Mouse (Mus musculus) hindbrain, embryonic 11.5 days (tissue): ENCODE results near the gene BC017158. TPM values are rescaled to one million over a fixed set of nuclear protein-coding genes. Genes with fewer than 3 reads are reported as not detected.
A peak's percentile ranks its signal among the peaks of the same experiment; 100 is the strongest.

Experiments
- ATAC-seq: fragments of 200-750 bp; cut with Nextera tagmentation; 2 replicates; pipeline ENCODE4 v1.8.0; 2017; ENCODE audit warnings: mild to moderate bottlenecking, moderate TSS enrichment, moderate library complexity; ENCODE audit not compliant: low FRiP score
- DNase-seq: peaks from one replicate; pipeline ENCODE4 v3.0.0-alpha.2; 2015; ENCODE audit warnings: low spot score
- H3K27ac ChIP-seq: fragments of 300-500 bp; sonication (generic); 2 replicates; pipeline ENCODE4 v1.5.1; 2014; ENCODE audit warnings: mild to moderate bottlenecking, low read depth, low read length
- H3K27me3 ChIP-seq: fragments of 300-500 bp; sonication (generic); 2 replicates; pipeline ENCODE4 v1.6.1; 2014; ENCODE audit warnings: mild to moderate bottlenecking, low read length, moderate library complexity, mixed read lengths; ENCODE audit not compliant: control insufficient read depth, insufficient read depth
- H3K36me3 ChIP-seq: fragments of 300-500 bp; sonication (generic); 2 replicates; pipeline ENCODE4 v1.6.1; 2014; ENCODE audit warnings: mild to moderate bottlenecking, low read length, moderate library complexity, mixed read lengths; ENCODE audit not compliant: control insufficient read depth, insufficient read depth
- H3K4me1 ChIP-seq: fragments of 300-500 bp; sonication (generic); replicated peaks from 2 replicates; pipeline ENCODE4 v1.6.1; 2014; ENCODE audit warnings: low read length, mixed read lengths; ENCODE audit not compliant: control insufficient read depth, insufficient read depth
- H3K4me2 ChIP-seq: fragments of 300-500 bp; sonication (generic); replicated peaks from 2 replicates; pipeline ENCODE4 v1.6.1; 2014; ENCODE audit warnings: mild to moderate bottlenecking, low read depth, low read length
- H3K4me3 ChIP-seq: fragments of 300-500 bp; sonication (generic); 2 replicates; pipeline ENCODE4 v1.5.1; 2014; ENCODE audit warnings: low read depth, low read length
- H3K9ac ChIP-seq: fragments of 300-500 bp; sonication (generic); 2 replicates; pipeline ENCODE4 v1.6.1; 2014; ENCODE audit warnings: low read depth, low read length
- H3K9me3 ChIP-seq: fragments of 300-500 bp; sonication (generic); 2 replicates; pipeline ENCODE4 v1.6.1; 2016; ENCODE audit warnings: low read length; ENCODE audit not compliant: control insufficient read depth
- WGBS: fragments of 180-500 bp; shearing (Covaris S2); extraction: QIAGEN DNeasy Blood & Tissue Kit; methylation state at CpG from one replicate; pipeline ENCODE4 v1.1.7; 2014; 5-methylcytosine and 5-hydroxymethylcytosine counted together
- polyA plus RNA-seq: library from polyadenylated mRNA; unstranded; fragments of >200 nt; fragmentation: Nextera tagmentation; extraction: Ambion mirVana; gene quantifications from 2 replicates; pipeline ENCODE4 v1.2.1, GENCODE M21; 2014

The BC017158 gene
- polyA plus RNA-seq, 1 experiment from 2014 or later: 22.0 TPM

DNA sequence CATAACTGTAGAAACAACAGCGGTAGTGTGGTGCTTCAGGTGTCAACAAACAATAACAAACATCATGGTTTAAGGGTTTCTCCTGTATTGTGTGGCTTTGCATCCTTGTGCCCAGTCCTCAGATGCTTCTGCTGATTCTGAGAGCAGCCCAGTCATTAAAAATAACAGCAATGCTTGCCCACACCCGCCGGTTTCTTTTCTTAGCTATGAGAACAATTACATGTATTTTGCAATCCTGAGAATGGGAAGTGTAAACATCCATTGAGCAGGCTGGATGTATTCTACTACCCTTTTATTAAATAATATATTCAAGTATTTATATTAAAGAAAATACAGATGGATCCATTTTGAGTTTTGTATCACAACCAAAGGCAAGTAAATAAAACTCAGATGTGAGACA, 4.2 kb upstream of the BC017158 start:
- no peaks in the 10 kb centered on the region for H3K27me3 ChIP-seq
- no peaks in the 10 kb centered on the region for H3K36me3 ChIP-seq
- H3K4me1 ChIP-seq: no peaks in the 10 kb centered on the region; the same call in 1 of the 2 replicates
- 87% methylated on average over 3 of the region's 3 CpGs for WGBS
- H3K27ac ChIP-seq: no peak overlapping the region
- H3K4me2 ChIP-seq: no peak overlapping the region
- no peak overlapping the region for H3K4me3 ChIP-seq
- ATAC-seq: no peak
- no peak overlapping the region for H3K9ac ChIP-seq
- DNase-seq: no peak
- no peaks in the 10 kb centered on the region for H3K9me3 ChIP-seq

DNA sequence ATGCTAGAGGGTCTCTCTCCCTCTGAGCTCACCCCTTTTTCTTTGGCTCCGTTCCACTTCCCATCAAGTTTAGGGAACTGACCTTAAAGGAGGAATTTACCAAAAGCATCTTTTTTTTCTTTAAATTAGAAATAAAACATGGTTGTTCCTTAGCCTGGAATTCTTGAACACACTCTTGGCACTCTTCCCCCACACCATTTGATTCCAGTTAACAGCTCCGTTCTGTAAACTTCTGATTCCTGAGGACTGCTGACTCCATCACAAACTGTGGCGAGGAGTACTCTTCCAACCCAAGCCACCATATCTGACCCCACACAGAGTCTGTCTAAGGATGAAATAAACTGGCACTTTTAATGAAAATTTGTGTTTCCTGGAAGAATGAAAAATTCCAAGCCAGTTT, 3.0 kb upstream of the BC017158 start:
- Histone ChIP-seq H3K27ac (no peak overlapping the region), H3K4me1 (no peaks in the 10 kb centered on the region; the same call in 1 of the 2 replicates), H3K4me3 (no peak overlapping the region), H3K36me3 (no peaks in the 10 kb centered on the region), H3K4me2 (no peak overlapping the region), H3K27me3 (no peaks in the 10 kb centered on the region), H3K9ac (no peak overlapping the region), H3K9me3 (no peaks in the 10 kb centered on the region)
- no peak for DNase-seq
- no peak for ATAC-seq
- 85% methylated on average over 3 of the region's 3 CpGs for WGBS

DNA sequence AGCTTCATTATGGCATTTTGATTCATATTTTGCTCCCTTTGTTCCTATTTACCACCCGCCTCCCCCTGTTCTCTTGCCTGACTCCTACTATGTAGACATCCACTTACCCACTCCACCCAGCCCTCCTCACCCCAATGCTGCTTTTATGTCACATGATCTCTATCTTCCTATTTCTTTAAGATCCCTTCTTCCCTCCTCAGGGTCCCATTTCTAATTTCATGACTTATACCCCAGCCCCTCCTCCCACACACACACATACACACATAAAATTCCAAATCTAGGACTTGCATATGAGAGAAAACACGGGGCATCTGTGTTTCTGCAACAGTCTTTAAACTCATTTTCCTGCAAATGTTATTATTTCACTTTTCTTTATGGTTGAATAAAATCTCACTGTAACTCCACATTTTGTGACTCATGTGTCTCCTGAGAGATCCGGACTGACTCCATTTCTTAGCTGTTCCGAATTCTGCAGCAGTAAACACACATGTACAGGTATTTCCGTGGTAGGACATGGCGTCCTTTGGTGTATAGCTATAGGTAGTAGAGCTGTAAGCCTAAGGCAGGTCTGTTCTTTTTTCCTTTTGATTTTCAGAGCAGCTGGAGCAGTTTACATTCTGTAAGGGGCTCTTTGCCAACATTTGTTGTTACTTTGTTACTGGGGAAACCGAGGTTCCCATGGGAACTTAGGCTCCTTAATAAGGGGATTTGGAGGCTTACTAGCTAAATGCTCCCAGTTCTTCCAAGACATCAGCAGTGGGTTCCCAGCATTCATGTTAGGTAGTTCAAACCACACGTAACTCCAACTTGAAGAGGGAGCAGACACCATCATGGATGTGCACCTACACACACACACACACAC, 742 bp upstream of the BC017158 start:
- H3K4me1 ChIP-seq: no peaks in the 10 kb centered on the region; the same call in 1 of the 2 replicates
- ATAC-seq: no peak
- peak overlapping the region; percentile 55 for H3K4me2 ChIP-seq
- H3K4me3 ChIP-seq: peak overlapping the region; percentile 83; the same call in 1 of the 2 replicates
- no peak overlapping the region; the same call in 1 of the 2 replicates for H3K9ac ChIP-seq
- no peaks in the 10 kb centered on the region for H3K9me3 ChIP-seq
- no peaks in the 10 kb centered on the region for H3K36me3 ChIP-seq
- WGBS: 88% methylated on average over 8 of the region's 8 CpGs
- no peak for DNase-seq
- no peak overlapping the region for H3K27ac ChIP-seq
- H3K27me3 ChIP-seq: no peaks in the 10 kb centered on the region

DNA sequence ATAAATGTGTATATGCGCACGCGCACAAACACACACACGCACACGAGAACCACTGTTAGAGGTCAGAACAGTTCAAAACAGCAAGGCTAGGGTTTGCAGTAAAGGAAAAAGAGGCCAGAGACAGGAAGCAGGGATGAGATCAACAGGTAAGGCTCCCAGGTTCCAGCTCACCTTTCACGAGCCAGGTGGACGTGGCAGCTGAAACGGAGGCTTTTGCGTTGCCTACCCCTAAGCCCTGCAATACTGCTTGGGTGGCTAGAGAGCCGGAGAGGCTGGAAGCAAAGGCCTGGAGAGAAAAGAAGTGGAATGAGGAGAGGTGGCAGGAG, 716 bp downstream of the BC017158 start:
- no peaks in the 10 kb centered on the region; the same call in 1 of the 2 replicates for H3K4me1 ChIP-seq
- H3K9me3 ChIP-seq: no peaks in the 10 kb centered on the region
- ATAC-seq (no peak), DNase-seq (peak; percentile 34)
- H3K4me3 ChIP-seq: peak overlapping the region; percentile 83
- H3K36me3 ChIP-seq: no peaks in the 10 kb centered on the region
- H3K9ac ChIP-seq: peak overlapping the region; percentile 92
- 41% methylated on average over 10 of the region's 10 CpGs for WGBS
- no peaks in the 10 kb centered on the region for H3K27me3 ChIP-seq
- H3K4me2 ChIP-seq: peak overlapping the region; percentile 55
- no peak overlapping the region for H3K27ac ChIP-seq

DNA sequence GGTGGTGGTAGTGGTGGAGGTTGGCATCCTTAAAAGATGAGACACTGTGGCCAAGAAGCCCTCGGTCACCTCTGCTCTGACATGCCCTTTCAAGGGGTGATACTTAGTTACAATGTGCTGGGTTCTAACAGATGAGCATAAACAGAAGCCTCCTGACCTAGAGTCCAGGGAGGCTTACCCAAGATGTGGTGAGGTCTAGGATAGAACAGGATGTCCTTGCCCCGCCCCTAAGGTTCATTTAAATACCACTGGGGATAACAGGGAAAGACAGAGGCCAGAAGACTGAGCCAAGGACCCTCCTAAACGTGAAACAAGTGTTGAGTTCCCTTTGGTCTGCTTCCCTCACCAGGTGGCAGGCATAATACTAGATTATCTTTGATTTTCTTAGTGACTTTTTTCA, 1.5 kb downstream of the BC017158 start:
- WGBS: 65% methylated on average over 3 of the region's 3 CpGs

DNA sequence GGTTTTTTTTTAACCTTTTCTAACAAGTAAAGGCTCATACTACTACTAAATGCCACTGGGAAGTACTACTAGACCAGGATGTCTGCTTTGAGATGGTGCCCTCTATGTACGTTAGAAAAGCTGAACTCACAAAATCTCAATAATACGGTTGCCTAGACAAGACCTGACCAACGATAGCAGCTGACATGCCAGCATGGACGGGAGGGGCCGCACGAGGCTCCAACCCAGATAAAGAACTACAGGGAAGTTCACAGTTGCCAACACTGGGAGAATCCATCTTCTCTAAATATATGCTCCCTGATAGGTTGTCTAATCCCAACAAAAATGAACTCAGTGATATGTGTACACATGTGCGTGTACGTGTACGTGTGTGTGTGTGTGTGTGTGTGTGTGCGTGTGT, 3.2 kb downstream of the BC017158 start:
- ATAC-seq: no peak
- Histone ChIP-seq H3K9ac (no peak overlapping the region), H3K9me3 (no peaks in the 10 kb centered on the region), H3K27ac (no peak overlapping the region), H3K4me1 (no peaks in the 10 kb centered on the region; the same call in 1 of the 2 replicates), H3K27me3 (no peaks in the 10 kb centered on the region), H3K4me2 (no peak overlapping the region), H3K4me3 (no peak overlapping the region), H3K36me3 (no peaks in the 10 kb centered on the region)
- 90% methylated on average over 10 of the region's 10 CpGs for WGBS
- DNase-seq: no peak

More for the DNA sequence above, 1.5 kb downstream of the BC017158 start:
- Histone ChIP-seq H3K9me3 (no peaks in the 10 kb centered on the region), H3K4me3 (no peak overlapping the region), H3K27ac (no peak overlapping the region), H3K9ac (no peak overlapping the region), H3K27me3 (no peaks in the 10 kb centered on the region), H3K4me1 (no peaks in the 10 kb centered on the region; the same call in 1 of the 2 replicates), H3K36me3 (no peaks in the 10 kb centered on the region), H3K4me2 (no peak overlapping the region)
- no peak for ATAC-seq
- DNase-seq: no peak

DNA sequence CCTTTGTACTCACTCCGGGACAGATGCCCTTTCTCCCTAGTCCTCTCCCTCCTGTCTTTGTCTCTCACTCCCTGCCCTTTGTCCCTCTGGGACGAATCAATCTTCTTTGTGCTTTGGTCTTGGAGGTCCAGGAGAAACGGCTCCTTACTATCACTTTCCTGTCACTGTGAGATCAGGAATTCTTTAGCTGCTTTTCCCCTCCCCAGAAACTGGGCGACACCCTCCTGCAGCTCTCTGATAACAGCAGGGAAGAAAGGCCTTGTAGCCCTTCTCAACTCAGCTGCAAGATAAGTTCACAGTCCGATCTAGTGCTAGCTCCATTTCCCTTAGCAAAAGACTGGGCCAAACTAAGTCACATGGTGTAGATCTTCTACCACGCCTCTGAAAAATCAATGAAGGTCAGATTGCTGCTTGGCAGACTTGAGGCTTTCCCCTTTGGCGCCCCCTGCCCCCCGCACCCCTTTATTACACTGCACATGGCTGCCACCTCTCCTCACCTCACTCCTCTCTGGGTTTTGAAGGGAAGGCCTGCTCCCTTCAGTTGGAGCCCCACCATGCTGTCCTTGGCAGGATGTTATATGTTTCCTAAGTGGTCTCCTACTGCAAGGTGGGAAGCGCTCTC, 8.9 kb downstream of the BC017158 start:
- DNase-seq (peak; percentile 56), ATAC-seq (peak; percentile 57; the same call in 1 of the 2 replicates)
- Histone ChIP-seq H3K27me3 (no peaks in the 10 kb centered on the region), H3K9ac (no peak overlapping the region), H3K4me2 (no peak overlapping the region), H3K27ac (no peak overlapping the region), H3K4me3 (no peak overlapping the region), H3K36me3 (no peaks in the 10 kb centered on the region), H3K4me1 (no peaks in the 10 kb centered on the region), H3K9me3 (no peaks in the 10 kb centered on the region)
- WGBS: 16% methylated on average over 9 of the region's 9 CpGs

DNA sequence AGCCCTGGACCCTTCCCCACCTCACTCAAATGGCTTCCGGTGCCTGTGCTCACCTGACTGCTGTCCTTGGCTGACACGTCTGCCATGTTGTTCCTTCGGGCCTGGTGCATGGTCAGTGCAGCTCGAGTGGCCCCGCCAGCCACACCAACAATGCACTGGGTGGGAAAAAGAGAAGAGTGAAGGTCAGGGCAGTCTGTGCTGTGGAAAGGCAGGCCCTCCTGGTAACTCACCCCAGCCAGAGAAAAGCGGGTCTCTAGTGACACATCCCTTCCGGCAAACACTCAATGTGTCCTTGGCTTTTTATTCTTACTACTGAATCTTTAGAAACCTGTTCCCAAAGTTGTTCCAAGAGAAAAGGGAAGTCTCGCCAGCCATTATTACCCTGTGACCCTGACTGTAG, 12.9 kb downstream of the BC017158 start:
- WGBS: 87% methylated on average over 8 of the region's 8 CpGs
- DNase-seq (no peak), ATAC-seq (no peak)
- H3K4me3 ChIP-seq: no peak overlapping the region
- peaks cover 5% of the 10 kb centered on the region; the same call in 1 of the 2 replicates for H3K4me1 ChIP-seq
- H3K36me3 ChIP-seq: no peaks in the 10 kb centered on the region
- no peaks in the 10 kb centered on the region for H3K27me3 ChIP-seq
- no peaks in the 10 kb centered on the region for H3K9me3 ChIP-seq
- no peak overlapping the region for H3K27ac ChIP-seq
- H3K9ac ChIP-seq: no peak overlapping the region
- H3K4me2 ChIP-seq: no peak overlapping the region
